Mouse (Mus musculus) v-Abl transformed pro-B cells (cell line): Measurements from ENCODE around the gene 5730596B20Rik.

ENCODE experiments used
- in situ Hi-C, 2 experiments: fragments of 400-800 bp; cut with MboI; formaldehyde crosslinking; loops; one replicate each; pipeline ENCODE4 v1.15.1; 2025; ENCODE audit not compliant: unreplicated experiment in 2 of 2

The 5730596B20Rik gene

GRCm38 (mm10) chr6:52220865-52221310, 43.6 kb downstream of the 5730596B20Rik start:
- in situ Hi-C loops = loop anchor here (5.0 to 25.0 kb wide), 9 partner anchors 356 to 1434 kb away; no protein-coding TSS in a partner anchor

- in situ Hi-C loops = loop anchor here (5.0 to 25.0 kb wide), 9 partner anchors 357 to 1434 kb away; no protein-coding TSS in a partner anchor
Measured at GRCm38 (mm10) chr6:52221337-52221992, 44.2 kb downstream of the 5730596B20Rik start, which contains the start of gene Hoxa7. Gene Hoxa7, minus strand, starts transcription at chr6:52221854.

DNA sequence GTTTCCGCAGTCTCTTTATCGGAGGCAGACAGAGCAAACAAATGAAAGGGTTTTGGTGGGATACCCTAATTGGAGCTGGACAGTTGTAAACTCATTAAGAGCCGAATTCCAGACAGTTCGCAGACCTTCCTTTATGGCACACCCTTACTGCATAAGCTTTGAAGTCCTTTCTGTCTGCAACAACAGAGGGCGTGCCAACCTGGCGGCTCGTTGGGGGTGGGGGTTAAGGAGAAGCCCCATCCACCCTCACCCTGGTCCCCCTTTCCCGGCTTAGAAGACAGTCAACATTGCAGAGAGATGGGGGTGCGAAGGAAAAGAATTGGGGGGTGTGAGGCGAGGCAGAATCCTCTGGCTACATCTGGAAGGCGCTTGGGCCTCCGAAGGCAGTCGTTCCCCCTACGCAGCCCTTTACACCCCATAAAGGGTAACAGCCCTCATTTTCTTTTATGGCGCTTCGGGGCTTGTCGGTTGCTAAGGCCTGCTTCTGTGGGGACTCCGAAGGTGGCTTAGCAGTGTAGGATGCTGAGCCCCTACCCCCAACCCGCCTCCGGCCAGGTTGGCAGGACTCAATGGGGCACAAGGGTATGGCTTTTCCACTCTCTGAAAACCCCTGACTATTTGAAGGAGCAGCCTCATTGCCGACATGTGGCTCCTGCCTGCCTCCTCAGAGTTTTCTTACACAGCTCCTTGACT, 44.8 kb downstream of the 5730596B20Rik start:
- in situ Hi-C loops = loop anchor here (5.0 to 25.0 kb wide), 9 partner anchors 357 to 1435 kb away; no protein-coding TSS in a partner anchor

DNA sequence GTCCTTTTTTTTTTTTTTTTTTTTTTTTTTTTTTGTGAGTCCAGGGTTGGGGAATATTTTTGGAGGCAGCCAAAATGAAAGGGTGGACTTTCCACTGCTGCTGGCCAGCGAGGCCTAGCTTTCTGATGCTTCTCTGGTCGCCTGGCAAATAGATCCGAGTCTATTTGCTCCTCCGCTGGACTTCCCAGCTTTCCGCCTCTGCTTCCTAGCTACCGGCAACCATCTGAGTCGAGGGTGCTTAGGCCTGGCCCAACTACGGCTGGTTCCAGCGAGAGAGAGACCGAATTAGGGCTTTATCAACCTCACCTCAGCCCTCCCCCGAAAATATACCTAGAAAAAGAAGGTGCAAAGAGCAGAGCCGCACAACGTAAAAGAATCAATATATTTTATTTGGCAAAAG, 45.4 kb downstream of the 5730596B20Rik start:
- in situ Hi-C loops = loop anchor here (5.0 to 25.0 kb wide), 9 partner anchors 358 to 1435 kb away; no protein-coding TSS in a partner anchor

DNA sequence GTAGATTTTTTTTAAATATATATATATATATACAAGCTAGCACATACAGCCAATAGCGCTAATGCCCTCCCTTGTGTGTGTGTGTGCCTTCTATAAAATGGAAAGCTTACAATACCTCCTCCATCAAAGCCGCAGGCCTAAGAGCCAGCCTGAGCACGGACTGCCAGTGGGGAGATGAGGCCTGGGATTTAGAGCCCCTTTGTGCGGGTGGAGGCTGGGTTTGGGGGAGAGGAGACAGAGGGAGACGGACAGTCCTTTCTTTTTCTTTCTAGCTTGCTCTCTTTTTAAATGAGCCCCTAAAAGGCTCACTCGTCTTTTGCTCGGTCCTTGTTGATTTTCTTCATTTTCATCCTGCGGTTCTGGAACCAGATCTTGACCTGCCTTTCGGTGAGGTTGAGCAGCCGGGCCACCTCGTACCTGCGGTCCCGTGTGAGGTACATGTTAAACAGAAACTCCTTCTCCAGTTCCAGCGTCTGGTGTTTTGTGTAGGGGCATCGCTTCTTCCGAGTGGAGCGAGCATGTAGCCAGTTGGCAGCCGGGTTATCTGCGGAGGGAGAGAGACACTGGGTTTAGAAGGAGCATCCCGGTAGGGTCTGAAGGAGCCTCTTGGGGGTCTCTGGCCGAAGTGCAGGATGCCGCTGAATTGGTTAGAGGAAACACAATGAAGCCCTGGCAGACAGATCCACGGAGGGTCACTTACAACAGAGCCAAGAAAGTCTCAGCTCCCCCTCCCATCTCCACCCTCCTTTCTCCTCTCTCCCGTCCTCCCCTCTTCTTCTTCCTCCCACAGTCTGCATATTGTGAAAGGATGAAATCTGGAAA, 46.9 kb downstream of the 5730596B20Rik start:
- in situ Hi-C loops = loop anchor here (5.0 to 25.0 kb wide), 9 partner anchors 359 to 1437 kb away; no protein-coding TSS in a partner anchor

DNA sequence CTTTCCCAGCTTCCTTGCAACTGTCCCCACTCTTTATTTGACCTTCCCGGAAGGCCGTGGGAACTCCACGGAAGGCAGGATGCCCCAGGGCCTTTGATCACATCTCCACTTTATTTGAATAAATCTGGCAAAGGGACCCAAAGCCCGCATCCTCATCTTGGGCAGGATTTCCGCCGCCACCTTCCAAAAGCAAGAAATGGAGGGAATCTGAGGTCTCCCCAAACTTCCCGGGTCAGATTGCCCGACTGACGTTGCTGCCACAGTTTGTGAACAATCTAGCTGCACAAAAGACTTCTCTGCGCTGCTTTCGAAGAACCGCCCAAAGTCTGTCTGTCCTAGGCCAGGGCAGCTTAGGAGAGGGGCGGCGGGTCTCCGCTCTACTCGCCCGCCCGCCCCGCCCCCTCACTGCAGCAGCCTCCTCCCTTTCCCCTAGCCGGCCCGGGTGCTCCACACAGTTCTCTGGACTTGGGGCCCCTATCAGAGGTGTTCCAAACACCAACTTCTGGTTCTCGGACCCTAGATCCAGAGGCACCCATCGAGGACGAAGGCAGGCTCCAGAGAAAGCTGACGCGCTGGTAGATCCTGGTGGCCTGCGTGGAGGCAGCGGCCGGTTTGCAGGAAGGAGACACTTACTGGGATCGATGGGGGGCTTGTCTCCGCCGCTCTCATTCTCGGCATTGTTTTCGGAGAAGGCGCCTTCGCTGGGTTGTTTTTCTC, 47.8 kb downstream of the 5730596B20Rik start:
- in situ Hi-C loops = loop anchor here (5.0 to 25.0 kb wide), 10 partner anchors 360 to 1563 kb away; partner anchors contain the start of gene Npvf (in 1 of the 2)

- in situ Hi-C loops = loop anchor here (10.0 to 25.0 kb wide), 4 partner anchors 361 to 1564 kb away; partner anchors contain the start of gene Npvf (in 1 of the 2)
Measured at GRCm38 (mm10) chr6:52225612-52226568, 48.6 kb downstream of the 5730596B20Rik start.

GRCm38 (mm10) chr6:52226569-52227257, 49.4 kb downstream of the 5730596B20Rik start:
- in situ Hi-C loops = loop anchor here (10.0 to 25.0 kb wide), 4 partner anchors 362 to 1564 kb away; partner anchors contain the start of gene Npvf (in 1 of the 2)

GRCm38 (mm10) chr6:52227470-52228222, 50.3 kb downstream of the 5730596B20Rik start:
- in situ Hi-C loops = loop anchor here (10.0 to 25.0 kb wide), 4 partner anchors 363 to 1565 kb away; partner anchors contain the start of gene Npvf (in 1 of the 2)

DNA sequence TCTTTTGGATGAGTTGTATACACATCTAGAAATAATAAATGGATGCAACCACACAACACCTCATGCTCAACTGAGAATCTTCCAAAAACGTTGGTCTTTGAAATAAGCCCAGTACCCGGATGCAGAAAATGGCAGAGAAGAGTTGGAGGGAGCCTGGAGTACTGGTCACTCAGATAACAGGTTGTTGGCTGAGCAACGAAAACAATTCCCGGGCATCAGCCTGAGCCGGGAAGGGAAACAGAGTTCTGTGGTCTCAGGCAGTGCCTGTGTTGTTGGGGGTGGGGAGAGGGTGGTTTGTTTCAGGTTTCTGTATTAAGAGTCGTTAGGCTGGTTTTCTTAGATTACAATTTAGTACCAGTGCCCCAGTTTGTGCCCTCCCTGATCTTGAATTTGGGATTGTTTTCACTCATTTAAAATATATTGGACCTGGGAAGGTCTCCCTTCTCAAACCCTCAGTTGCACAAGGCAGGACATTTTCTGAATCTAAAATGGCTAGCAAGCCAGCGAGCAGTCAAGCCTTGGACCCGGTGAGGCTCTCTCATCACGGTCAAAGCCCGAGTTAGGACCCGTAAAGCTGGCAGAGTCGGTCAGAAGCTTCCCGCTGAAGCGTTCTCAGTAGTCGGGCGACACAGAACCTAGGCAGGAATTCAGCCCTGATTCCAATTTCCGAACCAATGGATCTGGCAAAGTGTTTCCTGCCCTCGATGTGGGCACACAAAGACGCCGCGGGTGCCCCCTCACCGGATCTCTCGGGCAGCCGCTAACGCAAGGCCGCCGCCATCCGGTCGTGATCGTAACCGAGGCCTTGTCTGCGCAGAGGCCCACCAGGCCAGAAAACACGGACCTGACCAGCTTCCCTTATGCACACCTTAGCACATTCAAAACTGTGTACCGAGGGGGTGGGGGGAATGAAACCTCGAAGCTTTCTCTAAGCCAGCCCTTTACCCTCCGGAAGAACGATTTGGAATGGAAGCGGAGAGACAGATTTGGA, 51.5 kb downstream of the 5730596B20Rik start:
- in situ Hi-C loops = loop anchor here (10.0 to 25.0 kb wide), 4 partner anchors 364 to 1566 kb away; partner anchors contain the start of gene Npvf (in 1 of the 2)

DNA sequence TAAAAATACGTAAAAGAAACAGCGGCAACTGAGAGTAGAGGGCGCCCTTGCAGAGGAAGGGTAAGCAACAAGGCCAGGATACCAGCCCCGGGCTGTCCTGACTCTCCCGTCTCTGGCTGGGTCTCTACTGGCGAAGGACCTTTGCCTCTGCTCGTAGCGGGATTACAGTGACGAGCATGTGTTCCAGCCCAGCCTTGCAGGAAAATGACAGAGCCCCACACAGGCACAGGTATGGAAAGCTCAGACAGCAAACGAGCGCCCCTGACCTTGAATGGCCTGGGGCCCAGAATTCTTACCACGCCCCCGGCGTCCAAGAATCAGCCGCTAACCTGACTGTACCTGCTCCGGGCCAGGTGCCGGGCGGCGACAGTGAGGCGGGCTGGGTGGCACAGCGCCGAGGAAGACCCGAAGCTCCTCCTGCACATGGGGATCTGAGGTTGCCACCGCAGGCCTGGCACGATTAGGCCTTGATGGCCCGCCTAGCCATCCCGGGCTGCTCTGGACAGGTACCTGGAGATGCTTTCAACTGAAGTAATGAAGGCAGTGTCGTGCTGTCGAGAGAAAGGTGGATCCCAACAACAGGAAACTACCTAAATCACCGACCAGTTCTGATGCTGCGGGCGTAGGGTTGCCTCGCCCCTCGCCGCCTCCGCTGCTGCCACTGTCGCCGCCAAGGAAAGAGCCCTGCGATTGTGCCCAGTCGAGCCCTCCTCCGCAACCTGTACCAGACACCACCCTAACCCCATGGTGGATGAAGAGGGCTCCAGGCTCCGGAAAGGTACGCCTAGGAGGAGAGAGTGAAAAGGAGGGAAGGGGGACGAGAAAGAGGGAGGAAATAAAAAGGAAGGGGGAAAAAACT, 52.5 kb downstream of the 5730596B20Rik start:
- in situ Hi-C loops = loop anchor here (10.0 to 25.0 kb wide), 4 partner anchors 365 to 1567 kb away; partner anchors contain the start of gene Npvf (in 1 of the 2)
